Mouse (Mus musculus) forebrain, embryonic 12.5 days (tissue): ENCODE results near the gene Ripor1. TPM values are rescaled to one million over a fixed set of nuclear protein-coding genes. Genes with fewer than 3 reads are reported as not detected.

Source experiments
- ATAC-seq: fragments of 200-750 bp; cut with Nextera tagmentation; 2 replicates; pipeline ENCODE4 v1.8.0; 2017; ENCODE audit warnings: moderate TSS enrichment; ENCODE audit not compliant: low FRiP score
- H3K27ac ChIP-seq: fragments of 300-500 bp; sonication (generic); 2 replicates; pipeline ENCODE4 v1.5.1; 2016; ENCODE audit warnings: mild to moderate bottlenecking
- H3K27me3 ChIP-seq: fragments of 300-500 bp; sonication (generic); 2 replicates; pipeline ENCODE4 v1.6.1; 2016; ENCODE audit warnings: mild to moderate bottlenecking
- H3K36me3 ChIP-seq: fragments of 300-500 bp; sonication (generic); replicated peaks from 2 replicates; pipeline ENCODE4 v1.6.1; 2016; ENCODE audit warnings: mild to moderate bottlenecking
- H3K4me1 ChIP-seq: fragments of 300-500 bp; sonication (generic); 2 replicates; pipeline ENCODE4 v1.6.1; 2016
- H3K4me2 ChIP-seq: fragments of 300-500 bp; sonication (generic); 2 replicates; pipeline ENCODE4 v1.6.1; 2016; ENCODE audit warnings: mild to moderate bottlenecking, moderate library complexity
- H3K4me3 ChIP-seq: fragments of 300-500 bp; sonication (generic); replicated peaks from 2 replicates; pipeline ENCODE4 v1.5.1; 2016; ENCODE audit warnings: mild to moderate bottlenecking
- H3K9ac ChIP-seq: fragments of 300-500 bp; sonication (generic); 2 replicates; pipeline ENCODE4 v1.6.1; 2016; ENCODE audit warnings: mild to moderate bottlenecking
- H3K9me3 ChIP-seq: fragments of 300-500 bp; sonication (generic); 2 replicates; pipeline ENCODE4 v1.6.1; 2016
- WGBS: fragments of 180-500 bp; shearing (Covaris S2); methylation state at CpG from one replicate; pipeline ENCODE4 v1.1.7; 2016; 5-methylcytosine and 5-hydroxymethylcytosine counted together
- polyA plus RNA-seq: library from polyadenylated mRNA; unstranded; fragments of >200 nt; fragmentation: Nextera tagmentation; extraction: Ambion mirVana; gene quantifications from 2 replicates; pipeline ENCODE4 v1.2.1, GENCODE M21; 2016

Ripor1 gene
- polyA plus RNA-seq, 1 experiment from 2014 or later, result 17.3 TPM

GRCm38 (mm10) chr8:105621841-105622240 lies 16.8 kb downstream of the Ripor1 start:
- H3K27ac ChIP-seq, result peak overlapping the region; percentile 74
- H3K36me3 ChIP-seq, result peaks cover 56% of the 10 kb centered on the region
- 0 out of 2 replicates have a peak, but pooled peaks have one; percentile 3 for ATAC-seq
- WGBS, result 58% methylated on average over 4 of the region's 4 CpGs
- H3K4me1 ChIP-seq, result peaks cover 27% of the 10 kb centered on the region
- no peak overlapping the region for H3K4me2 ChIP-seq
- H3K9ac ChIP-seq, result no peak overlapping the region
- no peak overlapping the region for H3K4me3 ChIP-seq
- H3K27me3 ChIP-seq, result no peaks in the 10 kb centered on the region
- no peaks in the 10 kb centered on the region for H3K9me3 ChIP-seq

- Histone ChIP-seq H3K4me1 (peaks cover 27% of the 10 kb centered on the region), H3K9ac (no peak overlapping the region), H3K9me3 (no peaks in the 10 kb centered on the region), H3K4me2 (no peak overlapping the region), H3K4me3 (no peak overlapping the region), H3K27ac (peak overlapping the region; percentile 74), H3K27me3 (no peaks in the 10 kb centered on the region), H3K36me3 (peaks cover 49% of the 10 kb centered on the region)
- peak; percentile 88 for ATAC-seq
- 9% methylated on average over 8 of the region's 8 CpGs for WGBS
Observed at GRCm38 (mm10) chr8:105622421-105622920, 17.4 kb downstream of the Ripor1 start.

- Histone ChIP-seq H3K36me3 (peaks cover 43% of the 10 kb centered on the region), H3K9me3 (no peaks in the 10 kb centered on the region), H3K9ac (no peak overlapping the region), H3K4me1 (peaks cover 27% of the 10 kb centered on the region), H3K4me3 (no peak overlapping the region), H3K4me2 (no peak overlapping the region), H3K27ac (peak overlapping the region; percentile 50; the same call in 1 of the 2 replicates), H3K27me3 (no peaks in the 10 kb centered on the region)
- no peak for ATAC-seq
- 22% methylated on average over 5 of the region's 5 CpGs for WGBS
Observed at GRCm38 (mm10) chr8:105623118-105623517, 18.1 kb downstream of the Ripor1 start.

- Histone ChIP-seq H3K36me3 (peaks cover 37% of the 10 kb centered on the region), H3K9ac (no peak overlapping the region), H3K27me3 (no peaks in the 10 kb centered on the region), H3K27ac (0 out of 2 replicates have a peak overlapping the region, but pooled peaks have one; percentile 5), H3K9me3 (no peaks in the 10 kb centered on the region), H3K4me1 (peaks cover 27% of the 10 kb centered on the region), H3K4me3 (no peak overlapping the region), H3K4me2 (no peak overlapping the region)
- no peak for ATAC-seq
- WGBS, result 52% methylated on average over 7 of the region's 7 CpGs
Observed at GRCm38 (mm10) chr8:105623679-105624245, 18.7 kb downstream of the Ripor1 start.

GRCm38 (mm10) chr8:105624401-105624800 lies 19.3 kb downstream of the Ripor1 start:
- no peak for ATAC-seq
- Histone ChIP-seq H3K9ac (no peak overlapping the region), H3K27me3 (no peaks in the 10 kb centered on the region), H3K4me2 (no peak overlapping the region), H3K36me3 (peaks cover 31% of the 10 kb centered on the region), H3K4me1 (peaks cover 27% of the 10 kb centered on the region), H3K27ac (no peak overlapping the region), H3K4me3 (no peak overlapping the region), H3K9me3 (no peaks in the 10 kb centered on the region)
- WGBS, result 57% methylated on average over 3 of the region's 3 CpGs

- Histone ChIP-seq H3K4me1 (peaks cover 27% of the 10 kb centered on the region), H3K27me3 (no peaks in the 10 kb centered on the region), H3K9me3 (no peaks in the 10 kb centered on the region), H3K9ac (no peak overlapping the region), H3K36me3 (peaks cover 26% of the 10 kb centered on the region), H3K27ac (no peak overlapping the region), H3K4me3 (no peak overlapping the region), H3K4me2 (no peak overlapping the region)
- 78% methylated on average over 1 of the region's 1 CpGs for WGBS
- ATAC-seq, result no peak
Observed at GRCm38 (mm10) chr8:105624831-105625230, 19.8 kb downstream of the Ripor1 start.

- no peak overlapping the region for H3K4me2 ChIP-seq
- H3K9me3 ChIP-seq, result no peaks in the 10 kb centered on the region
- no peaks in the 10 kb centered on the region for H3K27me3 ChIP-seq
- ATAC-seq, result no peak
- H3K4me1 ChIP-seq, result peaks cover 27% of the 10 kb centered on the region
- H3K4me3 ChIP-seq, result no peak overlapping the region
- H3K36me3 ChIP-seq, result peaks cover 14% of the 10 kb centered on the region
- WGBS, result 53% methylated on average over 1 of the region's 1 CpGs
- H3K9ac ChIP-seq, result no peak overlapping the region
- H3K27ac ChIP-seq, result no peak overlapping the region
Observed at GRCm38 (mm10) chr8:105626086-105626485, 21.0 kb downstream of the Ripor1 start.

- H3K9me3 ChIP-seq, result no peaks in the 10 kb centered on the region
- no peak overlapping the region for H3K9ac ChIP-seq
- 87% methylated on average over 4 of the region's 4 CpGs for WGBS
- H3K36me3 ChIP-seq, result no peaks in the 10 kb centered on the region
- no peak for ATAC-seq
- peaks cover 7% of the 10 kb centered on the region; the same call in 1 of the 2 replicates for H3K4me1 ChIP-seq
- no peak overlapping the region for H3K27ac ChIP-seq
- no peak overlapping the region for H3K4me2 ChIP-seq
- H3K4me3 ChIP-seq, result no peak overlapping the region
- no peaks in the 10 kb centered on the region for H3K27me3 ChIP-seq
Observed at GRCm38 (mm10) chr8:105629337-105629736, 24.3 kb downstream of the Ripor1 start.

- H3K4me1 ChIP-seq, result peaks cover 25% of the 10 kb centered on the region
- no peak overlapping the region for H3K27ac ChIP-seq
- no peaks in the 10 kb centered on the region for H3K27me3 ChIP-seq
- H3K9me3 ChIP-seq, result no peaks in the 10 kb centered on the region
- ATAC-seq, result no peak
- H3K4me3 ChIP-seq, result peak overlapping the region; percentile 90
- peak overlapping the region; percentile 98 for H3K9ac ChIP-seq
- H3K4me2 ChIP-seq, result peak overlapping the region; percentile 88
- 89% methylated on average over 2 of the region's 2 CpGs for WGBS
- 0 out of 2 replicates have a peak, but pooled peaks cover 3% of the 10 kb centered on the region for H3K36me3 ChIP-seq
Observed at GRCm38 (mm10) chr8:105634771-105635458, 29.9 kb downstream of the Ripor1 start.

- Histone ChIP-seq H3K4me1 (peaks cover 25% of the 10 kb centered on the region), H3K27ac (peak overlapping the region; percentile 100), H3K9ac (peak overlapping the region; percentile 98), H3K4me2 (peak overlapping the region; percentile 88), H3K27me3 (no peaks in the 10 kb centered on the region), H3K9me3 (no peaks in the 10 kb centered on the region), H3K4me3 (peak overlapping the region; percentile 90), H3K36me3 (0 out of 2 replicates have a peak, but pooled peaks cover 3% of the 10 kb centered on the region)
- 1% methylated on average over 11 of the region's 11 CpGs for WGBS
- no peak for ATAC-seq
Observed at GRCm38 (mm10) chr8:105635481-105635880, 30.4 kb downstream of the Ripor1 start.

- Histone ChIP-seq H3K9me3 (no peaks in the 10 kb centered on the region), H3K4me2 (peak within 1 kb of the TSS; percentile 88), H3K36me3 (0 out of 2 replicates have a peak, but pooled peaks cover 3% of the 10 kb centered on the region), H3K4me3 (peak within 1 kb of the TSS; percentile 90), H3K9ac (peak within 1 kb of the TSS; percentile 98), H3K27ac (peak within 1 kb of the TSS; percentile 100), H3K27me3 (no peaks in the 10 kb centered on the region), H3K4me1 (peaks cover 25% of the 10 kb centered on the region)
- WGBS, result under 1% methylated on average over 103 of the region's 126 CpGs
- ATAC-seq, result peak; percentile 93
Observed at GRCm38 (mm10) chr8:105636018-105636962, 31.2 kb downstream of the Ripor1 start, which contains the start of gene Ctcf. Gene Ctcf, plus strand, starts transcription at chr8:105636568.
